Comparison of ENCODE assay signal across 9 mouse cellular contexts in genomic region chr5:139750535-139750934, GRCm38 (mm10). TPM values are rescaled to one million over a fixed set of nuclear protein-coding genes. Genes with fewer than 3 reads are reported as not detected.
A peak's percentile ranks its signal among the peaks of the same experiment; 100 is the strongest.
DNase-seq lines count a peak whose midpoint lies in the region; ATAC-seq and TF ChIP-seq lines count a peak whose summit lies in the region.
"Had no signal": no experiment of that assay in that cellular context is flagged by ENCODE, and none has a peak within 500 bp of the region (broad histone marks: within the 10 kb centered on the region; RNA-seq: fewer than 3 reads in every experiment).

No protein-coding gene starts in this region.

- no peak for TF ChIP-seq EP300 in heart, postnatal 0 days (IDR thresholded peaks at IDR 0.05; ENCODE audit: low read depth)

- TF ChIP-seq POLR2A in spleen, adult 2 months (IDR thresholded peaks at IDR 0.05; ENCODE audit: low read depth, low read length), result no peak

- H3K27ac ChIP-seq in heart, postnatal 0 days (ENCODE audit: low read depth), result no peak overlapping the region
- H3K27ac ChIP-seq in midbrain, embryonic 10.5 days (replicated peaks), result no peak overlapping the region
- no peak overlapping the region for H3K27ac ChIP-seq in spleen, adult 2 months (ENCODE audit: insufficient read depth, low read length)
- H3K27ac ChIP-seq: limb, embryonic 13.5 days had no signal

- no peaks in the 10 kb centered on the region for H3K27me3 ChIP-seq in heart, postnatal 0 days (ENCODE audit: control insufficient read depth, insufficient read depth, low read length)
- H3K27me3 ChIP-seq in midbrain, embryonic 10.5 days (ENCODE audit: low read depth, poor library complexity, severe bottlenecking), result no peaks in the 10 kb centered on the region
- H3K27me3 ChIP-seq in spleen, adult 2 months (ENCODE audit: control insufficient read depth, insufficient read depth, low read length), result no peaks in the 10 kb centered on the region
- H3K27me3 ChIP-seq: limb, embryonic 13.5 days had no signal

- intact Hi-C loops in heart, postnatal 25 days (cut with DNase I), result loop anchor here (1.0 kb wide), 2 partner anchors 33 to 214 kb away; no protein-coding TSS in a partner anchor
- intact Hi-C loops in left cerebral cortex, postnatal 10 days (cut with DNase I), result loop anchor here (2.0 kb wide), 1 partner anchor 34 kb away; no protein-coding TSS in a partner anchor

- H3K9me3 ChIP-seq in heart, postnatal 0 days (replicated peaks; ENCODE audit: control insufficient read depth, low read length), result no peaks in the 10 kb centered on the region
- no peaks in the 10 kb centered on the region for H3K9me3 ChIP-seq in midbrain, embryonic 10.5 days (replicated peaks)
- H3K9me3 ChIP-seq: limb, embryonic 13.5 days had no signal

- no peak overlapping the region for H3K4me3 ChIP-seq in heart, postnatal 0 days (ENCODE audit: low read depth, low read length)
- no peak overlapping the region for H3K4me3 ChIP-seq in midbrain, embryonic 10.5 days
- no peak overlapping the region for H3K4me3 ChIP-seq in spleen, adult 2 months (ENCODE audit: extremely low read depth, insufficient read depth, insufficient read length)
- H3K4me3 ChIP-seq: limb, embryonic 13.5 days had no signal

- peak; percentile 39 to 49 for DNase-seq in heart, adult 9 months (ENCODE audit: low spot score in 2 of 2)
- DNase-seq in heart, postnatal 25 days (ENCODE audit: low spot score), result no peak
- DNase-seq in ZHBTc4 (ENCODE audit: low read depth, low spot score), result peak; percentile 64
- peak; percentile 59 for DNase-seq in embryo, embryonic 11.5 days (ENCODE audit: low read depth, low spot score)
- DNase-seq in heart, postnatal 0 days (ENCODE audit: low spot score), result peak; percentile 51
- DNase-seq in left cerebral cortex, postnatal 10 days (ENCODE audit: extremely low spot score in 1 of 2, low spot score in 2 of 2), result peak; percentile 30 to 63
- DNase-seq in midbrain, embryonic 10.5 days (ENCODE audit: low spot score), result peak; percentile 75
- DNase-seq in spleen, adult 2 months (ENCODE audit: low read depth in 1 of 2, low spot score in 2 of 2), result peak in 1 of 2 experiments; percentile 55

- H3K36me3 ChIP-seq in heart, postnatal 0 days (replicated peaks; ENCODE audit: control insufficient read depth, insufficient read depth, low read length), result peaks cover 49% of the 10 kb centered on the region
- H3K36me3 ChIP-seq in midbrain, embryonic 10.5 days, result peaks cover 58% of the 10 kb centered on the region
- peaks cover 10% of the 10 kb centered on the region for H3K36me3 ChIP-seq in spleen, adult 2 months (ENCODE audit: control insufficient read depth, insufficient read depth, low read length)

- H3K4me1 ChIP-seq in heart, postnatal 0 days (ENCODE audit: control insufficient read depth, insufficient read depth), result no peaks in the 10 kb centered on the region
- H3K4me1 ChIP-seq in midbrain, embryonic 10.5 days, result no peaks in the 10 kb centered on the region
- no peaks in the 10 kb centered on the region for H3K4me1 ChIP-seq in spleen, adult 2 months (ENCODE audit: control insufficient read depth, insufficient read depth, insufficient read length)
- H3K4me1 ChIP-seq: limb, embryonic 13.5 days had no signal

- no peak overlapping the region for H3K9ac ChIP-seq in heart, postnatal 0 days (replicated peaks; ENCODE audit: low read depth, low read length)
- H3K9ac ChIP-seq: limb, embryonic 13.5 days had no signal

- TF ChIP-seq CTCF in heart, postnatal 0 days (IDR thresholded peaks at IDR 0.05; ENCODE audit: low read depth), result peak; percentile 86
- TF ChIP-seq CTCF in spleen, adult 2 months (IDR thresholded peaks at IDR 0.05; ENCODE audit: extremely low read depth, insufficient read depth, insufficient read length, insufficient replicate concordance), result peak; percentile 77; the same call in 1 of the 2 replicates

- H3K4me2 ChIP-seq in heart, postnatal 0 days (ENCODE audit: low read depth, low read length), result no peak overlapping the region
- H3K4me2 ChIP-seq: limb, embryonic 13.5 days had no signal

- peak; percentile 32; the same call in 1 of the 2 replicates for ATAC-seq in heart, postnatal 0 days (ENCODE audit: insufficient read depth, low read depth)

RNA-seq across cellular contexts. Expression of gene Micall2, which starts 14.4 kb away (rescaled TPM):
- 1 to 10 TPM; 2.7 to 3.2 TPM for total RNA-seq in heart, postnatal 25 days (2021)
- 0.85 and 1.3 TPM in 2 replicates for total RNA-seq in heart, postnatal 0 days (2014; rRNA removed; ENCODE audit: low replicate concordance)
- polyA plus RNA-seq in heart, postnatal 0 days (2015; fragmentation: Nextera tagmentation; extraction: Ambion mirVana), result 1.1 and 1.2 TPM in 2 replicates
- 1 to 10 TPM; 4.3 to 4.6 TPM for total RNA-seq in left cerebral cortex, postnatal 10 days (2021)
- polyA plus RNA-seq in midbrain, embryonic 10.5 days (2016; fragmentation: Nextera tagmentation; extraction: Ambion mirVana), result 5.7 and 7.8 TPM in 2 replicates
- 7.0 and 7.6 TPM in 2 replicates for polyA plus RNA-seq in spleen, adult 2 months (2012; rRNA removed)

RNA-seq across cellular contexts. Expression of gene Ints1, which starts 24.9 kb away (rescaled TPM):
- total RNA-seq in heart, postnatal 25 days (2021), result 10 to 100 TPM; 43.3 to 47.3 TPM
- total RNA-seq in heart, postnatal 0 days (2014; rRNA removed; ENCODE audit: low replicate concordance), result 61.7 and 92.0 TPM in 2 replicates
- 9.8 and 10.6 TPM in 2 replicates for polyA plus RNA-seq in heart, postnatal 0 days (2015; fragmentation: Nextera tagmentation; extraction: Ambion mirVana)
- total RNA-seq in left cerebral cortex, postnatal 10 days (2021), result 100 to 1,000 TPM in 1 of 2 experiments, 10 to 100 TPM in 1; 93.4 to 106 TPM
- 33.4 and 34.7 TPM in 2 replicates for polyA plus RNA-seq in midbrain, embryonic 10.5 days (2016; fragmentation: Nextera tagmentation; extraction: Ambion mirVana)
- 72.1 and 85.4 TPM in 2 replicates for polyA plus RNA-seq in spleen, adult 2 months (2012; rRNA removed)

RNA-seq across cellular contexts. Expression of gene Mafk, which starts 40.8 kb away (rescaled TPM):
- total RNA-seq in heart, postnatal 25 days (2021), result 10 to 100 TPM; 30.2 to 30.9 TPM
- total RNA-seq in heart, postnatal 0 days (2014; rRNA removed; ENCODE audit: low replicate concordance), result 36.8 and 41.2 TPM in 2 replicates
- 15.6 and 16.7 TPM in 2 replicates for polyA plus RNA-seq in heart, postnatal 0 days (2015; fragmentation: Nextera tagmentation; extraction: Ambion mirVana)
- total RNA-seq in left cerebral cortex, postnatal 10 days (2021), result 1 to 10 TPM; 7.0 to 7.8 TPM
- 9.7 and 9.9 TPM in 2 replicates for polyA plus RNA-seq in midbrain, embryonic 10.5 days (2016; fragmentation: Nextera tagmentation; extraction: Ambion mirVana)
- polyA plus RNA-seq in spleen, adult 2 months (2012; rRNA removed), result 26.8 and 29.7 TPM in 2 replicates
